9 mouse cellular contexts compared by ENCODE assay signal in genomic region chr1:153550814-153551213, GRCm38 (mm10). TPM values are rescaled to one million over a fixed set of nuclear protein-coding genes. Genes with fewer than 3 reads are reported as not detected.
DNase-seq lines count a peak whose midpoint lies in the region; TF ChIP-seq lines count a peak whose summit lies in the region.
"Had no signal": no experiment of that assay in that cellular context is flagged by ENCODE, and none has a peak within 500 bp of the region (broad histone marks: within the 10 kb centered on the region; RNA-seq: fewer than 3 reads in every experiment).

No protein-coding gene starts in this region.

- H3K27me3 ChIP-seq in heart, adult 2 months (ENCODE audit: control insufficient read depth, insufficient read depth, low read length): no peaks in the 10 kb centered on the region
- H3K27me3 ChIP-seq in E14TG2a.4 (ENCODE audit: insufficient read depth, low read length): peaks cover 20% of the 10 kb centered on the region; the same call in 1 of the 2 replicates
- H3K27me3 ChIP-seq in splenic B cell, adult 2 months (ENCODE audit: control insufficient read depth, insufficient read depth, low read length, poor library complexity, severe bottlenecking): no peaks in the 10 kb centered on the region

- TF ChIP-seq EP300 in heart, adult 2 months (IDR thresholded peaks at IDR 0.05; ENCODE audit: insufficient read depth, low read depth, low read length): no peak

- 27% methylated on average over 3 of the region's 3 CpGs for WGBS in heart, adult 2 months

- no peaks in the 10 kb centered on the region for H3K36me3 ChIP-seq in heart, adult 2 months (ENCODE audit: control insufficient read depth, insufficient read depth, low read length)
- no peaks in the 10 kb centered on the region for H3K36me3 ChIP-seq in E14TG2a.4 (ENCODE audit: insufficient read depth, low read length)
- H3K36me3 ChIP-seq in splenic B cell, adult 2 months (ENCODE audit: control insufficient read depth, insufficient read depth, low read length, poor library complexity, severe bottlenecking): no peaks in the 10 kb centered on the region

- no peak for TF ChIP-seq POLR2A in heart, adult 2 months (IDR thresholded peaks at IDR 0.05; ENCODE audit: insufficient read depth, low read depth, low read length)

- peak; percentile 69 for TF ChIP-seq CTCF in heart, adult 2 months (IDR thresholded peaks at IDR 0.05)
- TF ChIP-seq CTCF in E14TG2a.4 (conservative IDR thresholded peaks at IDR 0.05; ENCODE audit: low read length): peak; percentile 75

- H3K79me2 ChIP-seq in heart, adult 2 months (replicated peaks; ENCODE audit: control insufficient read depth, insufficient read depth, low read length): no peaks in the 10 kb centered on the region

- intact Hi-C loops in heart, adult 2 months (cut with DNase I): no loop called here
- intact Hi-C loops in heart, postnatal 25 days (cut with DNase I): loop anchor here (10.0 kb wide), 1 partner anchor 634 kb away; no protein-coding TSS in a partner anchor

- H3K9ac ChIP-seq in heart, adult 2 months (ENCODE audit: low read depth, low read length): no peak overlapping the region

- H3K4me3 ChIP-seq in heart, adult 2 months: no peak overlapping the region
- no peak overlapping the region for H3K4me3 ChIP-seq in E14TG2a.4 (replicated peaks; ENCODE audit: low read length)
- H3K4me3 ChIP-seq: myocyte had no signal

- no peak overlapping the region for H3K27ac ChIP-seq in heart, adult 2 months

- no peaks in the 10 kb centered on the region for H3K9me3 ChIP-seq in E14TG2a.4 (ENCODE audit: low read length)

- peak; percentile 44 to 58 for DNase-seq in heart, adult 2 months
- no peak for DNase-seq in heart, postnatal 25 days (ENCODE audit: low spot score)
- peak; percentile 31 for DNase-seq in c-Kit-positive CD71-positive TER-119-negative erythroid progenitor cells, embryonic 14.5 days (ENCODE audit: low read depth)
- DNase-seq in forelimb bud, embryonic 11.5 days (ENCODE audit: low read depth, low spot score): peak; percentile 57
- DNase-seq in kidney, postnatal 4 days: peak; percentile 86 to 87
- peak; percentile 72 for DNase-seq in lung, postnatal 14 days
- peak; percentile 62 for DNase-seq in splenic B cell, adult 2 months (ENCODE audit: low read depth, low spot score)

- H3K4me1 ChIP-seq in heart, adult 2 months (ENCODE audit: control insufficient read depth, insufficient read depth, low read length): no peaks in the 10 kb centered on the region; the same call in 1 of the 2 replicates
- peaks cover 24% of the 10 kb centered on the region for H3K4me1 ChIP-seq in E14TG2a.4 (replicated peaks; ENCODE audit: low read depth, low read length)

RNA-seq across cellular contexts. Expression of gene Npl, which starts 1.0 kb away (rescaled TPM):
- 1 to 10 TPM; 1.5 to 2.1 TPM for total RNA-seq in heart, adult 2 months (2021)
- 0.43 and 0.70 TPM in 2 replicates for polyA plus RNA-seq in heart, adult 2 months (2012; rRNA removed)
- total RNA-seq in heart, postnatal 25 days (2021): 1 to 10 TPM; 1.1 to 1.3 TPM
